Mouse (Mus musculus) embryonic facial prominence, embryonic 10.5 days (tissue): ENCODE measurements around the gene S100a4. TPM values are rescaled to one million over a fixed set of nuclear protein-coding genes. Genes with fewer than 3 reads are reported as not detected.

Source experiments
- DNase-seq: peaks from one replicate; pipeline ENCODE4 v3.0.0-alpha.2; 2017; ENCODE audit warnings: low spot score
- H3K27ac ChIP-seq: fragments of 300-500 bp; sonication (generic); replicated peaks from 2 replicates; pipeline ENCODE4 v1.5.1; 2016; ENCODE audit warnings: mild to moderate bottlenecking
- H3K27me3 ChIP-seq: fragments of 300-500 bp; sonication (generic); replicated peaks from 2 replicates; pipeline ENCODE4 v1.6.1; 2016; ENCODE audit warnings: low read depth, mild to moderate bottlenecking; ENCODE audit not compliant: poor library complexity, severe bottlenecking
- H3K36me3 ChIP-seq: fragments of 300-500 bp; sonication (generic); replicated peaks from 2 replicates; pipeline ENCODE4 v1.6.1; 2016; ENCODE audit warnings: mild to moderate bottlenecking, moderate library complexity
- H3K4me1 ChIP-seq: fragments of 300-500 bp; sonication (generic); 2 replicates; pipeline ENCODE4 v1.6.1; 2016
- H3K4me3 ChIP-seq: fragments of 300-500 bp; sonication (generic); 2 replicates; pipeline ENCODE4 v1.5.1; 2016; ENCODE audit warnings: mild to moderate bottlenecking, moderate library complexity
- H3K9me3 ChIP-seq: fragments of 300-500 bp; sonication (generic); 2 replicates; pipeline ENCODE4 v1.6.1; 2016; ENCODE audit warnings: mild to moderate bottlenecking
- WGBS: fragments of 180-500 bp; shearing (Covaris S2); methylation state at CpG from one replicate; pipeline ENCODE4 v1.1.7; 2016; 5-methylcytosine and 5-hydroxymethylcytosine counted together
- polyA plus RNA-seq: library from polyadenylated mRNA; unstranded; fragments of >200 nt; fragmentation: Nextera tagmentation; extraction: Ambion mirVana; gene quantifications from 2 replicates; pipeline ENCODE4 v1.2.1, GENCODE M21; 2016

The S100a4 gene
- polyA plus RNA-seq, 1 experiment from 2014 or later: 1.1 TPM

DNA sequence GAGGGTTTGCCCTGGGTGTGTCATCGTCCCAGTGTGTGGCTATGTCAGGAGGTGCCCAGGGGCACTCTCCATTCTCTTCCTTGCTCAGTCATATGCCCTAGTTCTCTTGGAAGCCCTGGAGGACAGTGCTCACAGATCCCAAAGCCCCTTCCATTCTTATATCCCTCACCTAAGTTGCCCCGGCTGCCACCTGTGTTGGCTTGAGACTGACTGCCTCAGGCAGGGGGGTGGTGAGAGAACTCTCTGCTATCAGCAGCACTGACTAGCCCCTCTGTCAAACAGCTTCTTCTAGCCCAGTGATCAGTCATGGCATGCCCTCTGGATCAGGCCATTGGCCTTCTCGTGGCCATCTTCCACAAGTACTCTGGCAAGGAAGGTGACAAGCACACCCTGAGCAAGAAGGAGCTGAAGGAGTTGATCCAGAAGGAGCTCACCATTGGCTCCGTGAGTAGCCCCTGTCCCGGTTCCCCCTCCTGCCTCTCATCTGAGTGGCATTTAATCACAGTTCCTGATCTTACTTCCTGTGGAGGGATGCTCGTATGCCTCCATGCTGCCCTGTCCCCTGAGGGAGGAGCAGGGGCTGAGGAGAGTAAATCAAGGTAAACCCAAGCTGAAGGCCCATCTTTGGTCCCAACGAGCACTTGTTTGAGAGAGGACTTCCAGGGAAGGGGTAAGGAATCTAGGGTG is 10.0 kb downstream of the S100a4 start:
- WGBS: 50% methylated on average over 7 of the region's 7 CpGs
- no peaks in the 10 kb centered on the region for H3K36me3 ChIP-seq
- no peaks in the 10 kb centered on the region for H3K9me3 ChIP-seq
- peaks cover 11% of the 10 kb centered on the region for H3K27me3 ChIP-seq
- no peak overlapping the region for H3K27ac ChIP-seq
- DNase-seq: no peak
- H3K4me1 ChIP-seq: peaks cover 28% of the 10 kb centered on the region
- peak overlapping the region; percentile 59 for H3K4me3 ChIP-seq

DNA sequence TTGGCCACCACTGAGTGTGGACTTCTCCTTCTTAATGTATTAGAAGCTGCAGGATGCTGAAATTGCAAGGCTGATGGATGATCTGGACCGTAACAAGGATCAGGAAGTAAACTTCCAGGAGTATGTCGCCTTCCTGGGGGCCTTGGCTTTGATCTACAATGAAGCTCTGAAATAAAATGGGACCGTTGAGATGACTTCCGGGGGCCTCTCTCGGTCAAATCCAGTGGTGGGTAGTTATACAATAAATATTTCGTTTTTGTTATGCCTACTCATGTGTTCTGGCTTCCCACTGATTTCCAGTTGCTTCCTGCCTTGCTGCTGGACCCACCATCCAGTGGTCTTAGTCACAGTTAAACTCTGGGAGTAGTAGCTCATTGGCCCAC is 10.6 kb downstream of the S100a4 start:
- Histone ChIP-seq H3K4me1 (peaks cover 28% of the 10 kb centered on the region), H3K36me3 (no peaks in the 10 kb centered on the region), H3K27me3 (peaks cover 11% of the 10 kb centered on the region), H3K27ac (no peak overlapping the region), H3K4me3 (no peak overlapping the region), H3K9me3 (no peaks in the 10 kb centered on the region)
- no peak for DNase-seq
- 87% methylated on average over 6 of the region's 6 CpGs for WGBS

DNA sequence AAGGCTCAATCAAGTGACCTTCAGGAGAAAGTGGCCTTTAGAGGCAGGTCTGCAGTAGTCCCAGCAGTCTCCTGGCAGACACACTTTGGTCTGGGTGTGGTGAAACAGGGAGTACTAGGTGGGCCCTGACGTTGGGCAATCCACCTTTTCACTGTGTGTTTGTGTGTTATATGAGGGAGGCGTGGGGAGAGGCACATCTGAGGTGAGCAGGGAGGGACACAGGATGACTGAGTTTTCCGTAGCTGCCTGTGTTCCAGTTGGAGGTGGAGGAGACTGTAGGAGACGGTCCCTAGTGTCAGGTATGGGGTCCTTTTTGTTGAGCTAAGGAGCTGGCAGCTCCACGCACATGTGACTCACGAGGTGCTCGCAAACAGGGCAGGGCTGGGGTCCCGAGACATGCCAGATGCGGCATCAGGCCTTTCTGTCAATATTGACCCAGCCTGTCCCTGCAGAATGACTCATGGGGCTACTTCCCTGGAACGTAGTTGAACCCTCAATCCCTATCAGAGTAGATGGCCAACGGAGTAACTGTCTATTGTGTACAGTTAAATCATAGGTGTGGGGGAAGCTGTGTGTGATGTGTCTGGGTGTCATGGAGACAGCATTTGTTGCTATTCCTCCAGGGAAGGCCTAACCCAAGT is 11.2 kb downstream of the S100a4 start:
- peaks cover 28% of the 10 kb centered on the region for H3K4me1 ChIP-seq
- peaks cover 11% of the 10 kb centered on the region for H3K27me3 ChIP-seq
- no peaks in the 10 kb centered on the region for H3K9me3 ChIP-seq
- no peak for DNase-seq
- WGBS: 82% methylated on average over 11 of the region's 11 CpGs
- H3K4me3 ChIP-seq: no peak overlapping the region
- no peaks in the 10 kb centered on the region for H3K36me3 ChIP-seq
- H3K27ac ChIP-seq: no peak overlapping the region

DNA sequence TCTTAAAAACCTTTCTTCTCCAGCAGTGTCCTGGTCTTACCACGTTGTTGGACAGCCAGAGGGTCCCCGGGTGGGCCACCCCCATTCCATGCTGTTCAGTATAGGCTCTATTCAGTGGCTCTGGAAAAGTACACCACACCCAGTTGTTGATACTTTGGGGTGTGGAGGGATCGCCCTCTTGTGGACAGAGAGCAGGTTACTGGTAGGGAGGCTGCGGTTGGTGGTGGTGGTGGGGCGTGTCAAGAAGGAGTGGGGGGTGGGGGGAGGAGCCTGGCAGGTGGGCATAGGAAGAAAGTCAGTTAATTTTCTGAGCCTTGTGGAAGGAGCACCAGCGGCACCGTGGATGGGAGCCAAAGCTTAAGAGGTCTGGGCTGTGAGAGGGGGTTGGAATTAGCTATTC is 11.8 kb downstream of the S100a4 start:
- H3K4me3 ChIP-seq: no peak overlapping the region
- 10% methylated on average over 7 of the region's 7 CpGs for WGBS
- no peaks in the 10 kb centered on the region for H3K36me3 ChIP-seq

DNA sequence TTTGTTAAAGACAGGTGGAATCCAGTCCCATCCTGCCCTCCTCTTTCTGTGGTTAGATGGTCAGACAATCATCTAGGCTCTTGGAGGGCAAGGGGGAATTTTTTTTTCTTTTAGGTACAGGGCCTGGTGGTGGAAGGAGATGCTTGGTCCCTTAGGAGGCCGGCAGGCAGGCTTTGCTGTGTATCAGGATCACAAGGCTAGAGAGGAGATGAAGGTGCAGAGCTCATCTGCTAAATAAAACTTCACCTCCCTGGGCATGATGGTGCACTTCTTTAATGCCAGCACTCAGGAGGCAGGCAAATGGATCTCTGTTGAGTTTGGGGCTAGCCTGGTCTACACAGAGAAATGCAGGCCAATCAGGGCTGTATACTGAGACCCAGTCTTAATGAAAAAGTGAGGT is 12.3 kb downstream of the S100a4 start:
- Histone ChIP-seq H3K4me3 (no peak overlapping the region), H3K27me3 (peaks cover 11% of the 10 kb centered on the region), H3K9me3 (no peaks in the 10 kb centered on the region), H3K27ac (no peak overlapping the region), H3K4me1 (peaks cover 21% of the 10 kb centered on the region), H3K36me3 (no peaks in the 10 kb centered on the region)
- no peak for DNase-seq
- 72% methylated on average over 1 of the region's 1 CpGs for WGBS

More for the DNA sequence above, 11.8 kb downstream of the S100a4 start:
- Histone ChIP-seq H3K9me3 (no peaks in the 10 kb centered on the region), H3K4me1 (peaks cover 26% of the 10 kb centered on the region), H3K27ac (no peak overlapping the region), H3K27me3 (peaks cover 11% of the 10 kb centered on the region)
- peak; percentile 79 for DNase-seq

DNA sequence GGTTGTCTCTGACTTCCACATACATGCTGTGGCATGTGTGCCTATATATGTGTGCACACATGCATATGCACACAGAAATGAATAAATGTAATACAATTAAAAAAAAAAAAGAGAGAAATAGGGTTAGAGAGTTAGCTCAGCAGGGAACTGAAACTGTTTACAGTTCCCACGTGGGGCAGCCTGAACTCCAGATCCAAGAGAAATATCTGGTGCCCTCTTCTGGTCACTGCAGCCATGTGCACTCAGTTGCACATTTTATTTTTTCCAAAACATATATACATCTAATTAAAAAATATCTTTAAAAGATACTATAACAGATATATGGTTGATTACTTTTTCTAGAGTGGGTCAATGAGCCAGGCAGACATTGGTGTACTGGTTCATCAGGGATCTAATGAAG is 14.0 kb downstream of the S100a4 start:
- peaks cover 20% of the 10 kb centered on the region for H3K4me1 ChIP-seq
- WGBS: 14% methylated on average over 1 of the region's 1 CpGs
- H3K36me3 ChIP-seq: no peaks in the 10 kb centered on the region
- no peak for DNase-seq
- peaks cover 11% of the 10 kb centered on the region for H3K27me3 ChIP-seq
- no peaks in the 10 kb centered on the region for H3K9me3 ChIP-seq
- no peak overlapping the region for H3K27ac ChIP-seq
- no peak overlapping the region for H3K4me3 ChIP-seq

DNA sequence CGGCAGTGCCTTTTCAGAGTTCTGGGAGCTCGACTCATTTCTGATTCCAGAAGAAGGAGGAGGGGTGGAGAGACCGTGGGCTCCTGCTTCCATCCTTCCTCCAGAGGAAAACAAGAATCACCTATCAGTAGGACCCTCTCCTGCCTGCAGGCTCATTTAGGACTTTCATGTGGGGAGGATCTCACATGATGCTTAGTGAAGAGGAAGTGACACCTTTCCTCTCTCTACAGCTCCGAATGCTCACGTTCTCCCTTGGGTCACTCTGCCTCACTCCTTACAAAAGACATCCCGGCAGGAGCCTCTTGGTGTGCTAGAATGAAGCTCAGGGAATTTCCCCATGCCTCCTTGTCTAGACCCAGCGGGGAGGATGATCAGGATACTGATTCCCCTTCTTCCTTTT is 18.0 kb downstream of the S100a4 start:
- WGBS: 55% methylated on average over 7 of the region's 7 CpGs
- Histone ChIP-seq H3K27ac (no peak overlapping the region), H3K27me3 (no peaks in the 10 kb centered on the region), H3K4me1 (peaks cover 14% of the 10 kb centered on the region), H3K36me3 (no peaks in the 10 kb centered on the region), H3K4me3 (no peak overlapping the region), H3K9me3 (no peaks in the 10 kb centered on the region)
- no peak for DNase-seq

DNA sequence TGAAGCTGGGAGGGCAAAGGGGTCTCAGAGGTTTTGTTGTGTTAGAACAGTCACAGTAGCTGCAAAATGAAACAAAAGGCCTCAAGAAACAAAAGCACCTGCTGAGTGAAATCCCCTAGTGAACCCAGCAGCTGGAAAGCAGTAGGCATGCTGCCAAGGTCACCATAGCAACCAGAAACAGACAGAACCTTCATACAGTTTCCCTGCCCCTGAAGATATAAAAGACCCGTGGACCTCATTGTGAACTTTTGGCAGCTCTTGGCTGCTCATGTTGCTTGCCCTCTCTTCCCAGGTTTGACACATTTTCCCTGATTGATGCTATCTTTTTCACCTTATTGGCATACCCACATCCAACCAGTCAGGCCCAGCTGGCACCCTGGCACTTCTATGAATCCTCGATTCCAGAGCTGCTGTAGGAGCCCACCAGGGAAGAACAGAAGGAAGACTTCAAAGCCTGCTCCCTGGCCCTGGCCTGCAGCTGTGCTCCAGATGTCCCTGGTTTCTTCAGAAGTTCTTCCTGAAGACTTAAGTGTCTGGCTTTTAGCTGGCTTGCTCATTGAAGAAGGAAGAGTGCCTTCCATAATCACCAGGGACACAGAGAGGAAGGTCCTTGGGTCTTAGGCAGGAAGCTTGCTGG is 20.0 kb downstream of the S100a4 start:
- H3K27ac ChIP-seq: peak overlapping the region; percentile 2; the same call in 1 of the 2 replicates
- no peaks in the 10 kb centered on the region for H3K9me3 ChIP-seq
- DNase-seq: no peak
- no peak overlapping the region for H3K4me3 ChIP-seq
- no peaks in the 10 kb centered on the region for H3K36me3 ChIP-seq
- 41% methylated on average over 2 of the region's 2 CpGs for WGBS
- no peaks in the 10 kb centered on the region for H3K27me3 ChIP-seq
- peaks cover 14% of the 10 kb centered on the region for H3K4me1 ChIP-seq

DNA sequence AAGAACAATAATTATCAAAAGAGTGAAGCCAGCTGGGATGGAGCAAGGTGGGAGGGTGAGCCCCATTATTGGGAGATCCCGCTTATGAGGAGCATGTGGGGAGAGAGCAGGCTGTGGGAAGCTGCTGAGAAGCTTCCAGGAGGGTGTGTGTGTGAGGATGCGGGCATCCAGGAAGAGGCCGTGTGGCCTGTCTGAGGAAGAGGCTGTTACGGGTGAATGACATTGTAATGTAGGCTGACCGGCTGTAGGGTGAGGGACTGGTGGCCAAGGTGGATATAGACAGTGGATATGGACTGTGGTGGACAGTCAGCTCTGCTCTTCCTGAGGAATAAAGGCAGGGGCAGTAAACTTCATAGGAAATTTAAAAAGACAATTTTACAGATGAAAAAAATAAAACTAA is 21.9 kb downstream of the S100a4 start:
- peaks cover 14% of the 10 kb centered on the region for H3K4me1 ChIP-seq
- H3K36me3 ChIP-seq: no peaks in the 10 kb centered on the region
- 78% methylated on average over 5 of the region's 5 CpGs for WGBS
- no peaks in the 10 kb centered on the region for H3K9me3 ChIP-seq
- H3K27ac ChIP-seq: no peak overlapping the region
- H3K4me3 ChIP-seq: no peak overlapping the region
- DNase-seq: no peak
- no peaks in the 10 kb centered on the region for H3K27me3 ChIP-seq

DNA sequence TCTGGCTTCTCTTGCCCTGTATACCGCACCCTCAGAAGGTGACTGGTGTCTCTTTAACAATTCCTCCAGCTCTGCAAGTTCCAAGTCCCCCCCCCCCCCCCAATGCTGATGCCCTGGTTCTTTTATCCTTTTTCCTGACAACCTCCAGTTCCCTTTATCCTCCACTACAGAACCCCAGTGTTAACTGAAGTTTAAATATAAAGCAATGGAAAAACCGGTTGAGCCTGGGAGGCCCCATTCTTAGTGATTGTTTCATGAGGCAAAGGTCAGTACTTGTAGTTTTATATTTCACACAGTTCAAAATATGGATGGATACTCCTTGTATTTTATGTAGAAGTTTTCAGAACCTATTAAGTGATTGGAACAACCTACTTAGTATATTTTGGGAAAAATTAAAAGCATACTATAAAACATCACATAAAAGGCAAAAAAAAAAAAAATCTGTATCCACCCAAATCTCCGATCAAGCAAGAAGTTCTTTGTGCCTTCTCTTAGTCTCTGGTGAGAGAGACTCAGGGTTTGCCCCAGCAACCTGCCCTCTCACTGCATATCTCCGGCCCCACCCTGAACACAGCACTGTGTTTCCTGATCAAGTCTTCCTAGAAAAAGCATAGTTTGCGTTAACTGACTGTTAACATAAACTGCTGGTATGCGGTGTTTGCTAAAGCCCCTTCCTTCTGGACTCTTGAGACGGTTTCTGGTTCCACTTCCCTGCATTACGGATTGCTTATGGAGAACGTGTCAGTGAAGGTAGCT is 22.9 kb downstream of the S100a4 start:
- Histone ChIP-seq H3K4me3 (no peak overlapping the region), H3K9me3 (no peaks in the 10 kb centered on the region), H3K36me3 (no peaks in the 10 kb centered on the region), H3K27ac (no peak overlapping the region), H3K27me3 (no peaks in the 10 kb centered on the region), H3K4me1 (peaks cover 14% of the 10 kb centered on the region)
- no peak for DNase-seq
- 83% methylated on average over 9 of the region's 9 CpGs for WGBS

DNA sequence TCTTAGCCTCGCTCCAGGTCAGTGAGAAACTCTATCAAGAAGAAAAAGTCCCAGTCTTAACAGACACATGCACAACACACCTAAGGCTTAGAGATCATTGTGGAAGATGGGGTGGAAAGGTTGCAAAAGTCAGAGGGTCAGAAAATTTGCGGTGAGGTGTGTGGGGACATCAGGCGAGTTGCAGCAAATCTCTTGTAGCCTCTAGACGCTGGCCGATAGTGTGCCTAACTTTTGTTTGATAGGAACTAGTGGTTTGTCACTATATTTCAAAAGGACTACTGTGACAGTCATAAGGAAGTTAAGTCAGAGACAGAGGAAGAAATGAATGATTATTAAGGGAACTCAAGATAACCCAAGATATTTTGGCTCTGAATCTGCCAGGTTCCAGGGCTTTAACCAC is 23.8 kb downstream of the S100a4 start:
- peaks cover 14% of the 10 kb centered on the region for H3K4me1 ChIP-seq
- no peaks in the 10 kb centered on the region for H3K9me3 ChIP-seq
- 89% methylated on average over 5 of the region's 5 CpGs for WGBS
- no peak overlapping the region for H3K27ac ChIP-seq
- H3K36me3 ChIP-seq: no peaks in the 10 kb centered on the region
- no peak overlapping the region for H3K4me3 ChIP-seq
- no peak for DNase-seq
- H3K27me3 ChIP-seq: no peaks in the 10 kb centered on the region

DNA sequence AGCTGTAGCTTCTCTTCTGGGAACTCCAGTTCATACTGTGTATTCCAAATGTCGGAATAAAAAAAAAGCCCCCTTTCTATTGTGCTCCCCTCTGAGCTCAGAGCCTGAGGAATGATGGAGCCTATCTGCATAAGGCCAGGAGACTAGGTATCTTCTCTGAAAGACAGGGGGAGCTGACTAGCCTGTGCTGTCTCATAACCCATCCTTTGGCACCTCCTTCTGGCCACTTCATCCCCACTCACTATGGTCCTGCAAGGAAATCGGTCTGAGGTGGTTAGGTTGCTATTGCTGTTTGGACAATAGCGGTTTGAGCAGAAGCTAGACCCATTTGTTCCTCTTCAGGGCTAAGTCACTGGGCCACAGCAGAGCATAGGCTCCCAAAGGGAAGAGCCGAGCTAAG is 24.2 kb downstream of the S100a4 start:
- DNase-seq: no peak
- Histone ChIP-seq H3K4me3 (no peak overlapping the region), H3K27ac (no peak overlapping the region), H3K9me3 (no peaks in the 10 kb centered on the region), H3K27me3 (no peaks in the 10 kb centered on the region), H3K36me3 (no peaks in the 10 kb centered on the region), H3K4me1 (peaks cover 14% of the 10 kb centered on the region)
- WGBS: 59% methylated on average over 4 of the region's 4 CpGs
